In the genomic region with DNA sequence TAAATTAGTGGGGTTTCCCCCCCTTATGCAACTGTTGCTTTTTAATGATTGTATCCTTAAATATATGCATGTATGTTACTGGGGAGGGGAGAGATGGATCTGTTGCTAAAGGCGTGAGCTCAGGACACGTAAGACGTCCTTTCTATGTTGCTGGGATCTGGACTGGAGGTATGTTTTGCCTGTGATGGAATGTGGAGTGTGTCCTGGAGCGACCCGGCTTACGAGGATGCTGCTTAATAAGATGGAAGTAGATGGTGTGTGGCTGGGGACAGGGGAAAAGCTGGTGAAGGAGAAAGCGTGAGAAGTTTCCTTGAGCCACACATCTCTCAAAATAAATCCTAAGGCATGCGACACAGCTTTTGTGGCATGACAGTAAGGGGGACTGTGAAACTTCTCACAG, we compare ENCODE assay signal across 15 mouse cellular contexts.
A peak's percentile ranks its signal among the peaks of the same experiment; 100 is the strongest.
DNase-seq lines count a peak whose midpoint lies in the region; ATAC-seq and TF ChIP-seq lines count a peak whose summit lies in the region.
"Had no signal": no experiment of that assay in that cellular context is flagged by ENCODE, and none has a peak within 500 bp of the region (broad histone marks: within the 10 kb centered on the region; RNA-seq: fewer than 3 reads in every experiment).

No protein-coding gene starts in this region.

- H3K27ac ChIP-seq in heart, embryonic 11.5 days (ENCODE audit: low read depth, low read length): peak overlapping the region; percentile 88
- no peak overlapping the region for H3K27ac ChIP-seq in embryonic facial prominence, embryonic 14.5 days (replicated peaks; ENCODE audit: low read depth, low read length)
- H3K27ac ChIP-seq in limb, embryonic 14.5 days (replicated peaks; ENCODE audit: low read depth, low read length): no peak overlapping the region
- no peak overlapping the region for H3K27ac ChIP-seq in midbrain, embryonic 11.5 days (ENCODE audit: low read depth, low read length)
- H3K27ac ChIP-seq: hindbrain, postnatal 0 days had no signal

- peak overlapping the region; percentile 70 for H3K4me2 ChIP-seq in heart, embryonic 11.5 days
- no peak overlapping the region for H3K4me2 ChIP-seq in embryonic facial prominence, embryonic 14.5 days (ENCODE audit: low read depth, low read length)
- 0 out of 2 replicates have a peak overlapping the region, but pooled peaks have one; percentile 5 for H3K4me2 ChIP-seq in limb, embryonic 14.5 days (replicated peaks; ENCODE audit: low read depth, low read length, severe bottlenecking)
- no peak overlapping the region for H3K4me2 ChIP-seq in midbrain, embryonic 11.5 days

- 19% methylated on average over 8 of the region's 8 CpGs for WGBS in heart, embryonic 11.5 days (ENCODE audit: insufficient replicate concordance)
- WGBS in embryonic facial prominence, embryonic 14.5 days: 54% methylated on average over 8 of the region's 8 CpGs
- WGBS in limb, embryonic 14.5 days: 57% methylated on average over 8 of the region's 8 CpGs
- WGBS in midbrain, embryonic 11.5 days: 79% methylated on average over 8 of the region's 8 CpGs

- no peak for TF ChIP-seq CTCF in C2C12 (IDR thresholded peaks at IDR 0.05; ENCODE audit: control insufficient read depth, insufficient read depth, insufficient read length)

- H3K27me3 ChIP-seq in heart, embryonic 11.5 days (ENCODE audit: control insufficient read depth, insufficient read depth, low read length): no peaks in the 10 kb centered on the region
- H3K27me3 ChIP-seq in C2C12 (ENCODE audit: control insufficient read depth, insufficient read depth, insufficient read length): no peaks in the 10 kb centered on the region
- H3K27me3 ChIP-seq in embryonic facial prominence, embryonic 14.5 days (replicated peaks; ENCODE audit: control insufficient read depth, insufficient read depth, low read length): no peaks in the 10 kb centered on the region
- H3K27me3 ChIP-seq in limb, embryonic 14.5 days (ENCODE audit: control insufficient read depth, insufficient read depth, low read length): no peaks in the 10 kb centered on the region
- no peaks in the 10 kb centered on the region for H3K27me3 ChIP-seq in midbrain, embryonic 11.5 days (ENCODE audit: control insufficient read depth, insufficient read depth, low read length)
- H3K27me3 ChIP-seq: CH12.LX had no signal

- H3K79me2 ChIP-seq in C2C12 (ENCODE audit: control insufficient read depth, insufficient read depth): peaks cover 10% of the 10 kb centered on the region

- H3K9ac ChIP-seq in heart, embryonic 11.5 days (ENCODE audit: low read depth, low read length): peak overlapping the region; percentile 68
- H3K9ac ChIP-seq in embryonic facial prominence, embryonic 14.5 days (ENCODE audit: low read depth, low read length): no peak overlapping the region
- H3K9ac ChIP-seq in limb, embryonic 14.5 days (ENCODE audit: low read depth, low read length, severe bottlenecking): no peak overlapping the region
- H3K9ac ChIP-seq in midbrain, embryonic 11.5 days (ENCODE audit: low read length): no peak overlapping the region

- H3K4me3 ChIP-seq in heart, embryonic 11.5 days (ENCODE audit: low read depth, low read length): peak overlapping the region; percentile 52
- peak overlapping the region; percentile 8 for H3K4me3 ChIP-seq in C2C12 (ENCODE audit: insufficient read depth, poor library complexity, severe bottlenecking)
- H3K4me3 ChIP-seq in embryonic facial prominence, embryonic 14.5 days (ENCODE audit: low read depth, low read length): no peak overlapping the region
- H3K4me3 ChIP-seq in limb, embryonic 14.5 days (replicated peaks; ENCODE audit: low read length): no peak overlapping the region
- no peak overlapping the region for H3K4me3 ChIP-seq in midbrain, embryonic 11.5 days (ENCODE audit: low read depth, low read length)

- H3K4me1 ChIP-seq in heart, embryonic 11.5 days (ENCODE audit: control insufficient read depth, insufficient read depth, low read length): peaks cover 14% of the 10 kb centered on the region
- H3K4me1 ChIP-seq in embryonic facial prominence, embryonic 14.5 days (ENCODE audit: control insufficient read depth, insufficient read depth, low read length): peaks cover 17% of the 10 kb centered on the region
- peaks cover 15% of the 10 kb centered on the region; the same call in 1 of the 2 replicates for H3K4me1 ChIP-seq in limb, embryonic 14.5 days (ENCODE audit: control insufficient read depth, insufficient read depth, low read length)
- no peaks in the 10 kb centered on the region; the same call in 1 of the 2 replicates for H3K4me1 ChIP-seq in midbrain, embryonic 11.5 days (ENCODE audit: control insufficient read depth, insufficient read depth, low read length)

- TF ChIP-seq POLR2A in limb, embryonic 14.5 days (IDR thresholded peaks at IDR 0.05; ENCODE audit: borderline replicate concordance, extremely low read depth, insufficient read depth, insufficient read length): no peak

- no peaks in the 10 kb centered on the region for H3K36me3 ChIP-seq in heart, embryonic 11.5 days (ENCODE audit: control insufficient read depth, insufficient read depth, low read length)
- H3K36me3 ChIP-seq in C2C12 (ENCODE audit: control insufficient read depth, insufficient read depth): no peaks in the 10 kb centered on the region
- H3K36me3 ChIP-seq in embryonic facial prominence, embryonic 14.5 days (ENCODE audit: control insufficient read depth, insufficient read depth, low read length): no peaks in the 10 kb centered on the region
- no peaks in the 10 kb centered on the region for H3K36me3 ChIP-seq in limb, embryonic 14.5 days (ENCODE audit: control insufficient read depth, insufficient read depth, low read length)
- no peaks in the 10 kb centered on the region for H3K36me3 ChIP-seq in midbrain, embryonic 11.5 days (ENCODE audit: control insufficient read depth, insufficient read depth, low read length)

- no peak for DNase-seq in heart, adult 8-10 months (ENCODE audit: low spot score)
- no peak for DNase-seq in embryonic facial prominence, embryonic 14.5 days (ENCODE audit: low spot score)
- DNase-seq in limb, embryonic 14.5 days (ENCODE audit: low spot score): no peak
- DNase-seq in midbrain, embryonic 11.5 days (ENCODE audit: low spot score, missing footprints): no peak
- DNase-seq in T-cell, adult 2 months (ENCODE audit: low spot score): no peak
- no peak for DNase-seq in testis, postnatal 10 days (ENCODE audit: low spot score)
- DNase-seq: adrenal gland, postnatal 36 days; cerebellum, adult 11 months; lung, postnatal 36 days; right cerebral cortex, postnatal 25 days had no signal

- ATAC-seq in heart, embryonic 11.5 days (replicated peaks; ENCODE audit: insufficient number of reproducible peaks, low FRiP score, low TSS enrichment): peak; percentile 55; the same call in 1 of the 2 replicates
- ATAC-seq in embryonic facial prominence, embryonic 14.5 days (ENCODE audit: low read depth): 0 out of 2 replicates have a peak, but pooled peaks have one; percentile 7
- no peak for ATAC-seq in limb, embryonic 14.5 days (ENCODE audit: low FRiP score, low read depth)
- no peak for ATAC-seq in midbrain, embryonic 11.5 days (ENCODE audit: low FRiP score)
- ATAC-seq: hindbrain, postnatal 0 days; midbrain, embryonic 16.5 days had no signal

- peaks cover 3% of the 10 kb centered on the region for H3K79me3 ChIP-seq in C2C12 (ENCODE audit: low read depth)

- H3K9me3 ChIP-seq in heart, embryonic 11.5 days (replicated peaks; ENCODE audit: control insufficient read depth, low read length): no peaks in the 10 kb centered on the region
- no peaks in the 10 kb centered on the region for H3K9me3 ChIP-seq in embryonic facial prominence, embryonic 14.5 days (ENCODE audit: control insufficient read depth, low read length)
- no peaks in the 10 kb centered on the region for H3K9me3 ChIP-seq in limb, embryonic 14.5 days (ENCODE audit: control insufficient read depth, low read length)
- no peaks in the 10 kb centered on the region for H3K9me3 ChIP-seq in midbrain, embryonic 11.5 days (ENCODE audit: control insufficient read depth, low read length)

- peak overlapping the region; percentile 31 for H3ac ChIP-seq in C2C12 (ENCODE audit: control insufficient read depth, insufficient read length, low read depth)

TF ChIP-seq in C2C12, 6 proteins besides CTCF, POLR2A, EP300 and RAD21:
- TF ChIP-seq USF1 (IDR thresholded peaks at IDR 0.05; ENCODE audit: low read depth): no peak
- TF ChIP-seq MYOG (IDR thresholded peaks at IDR 0.05; ENCODE audit: control insufficient read depth, extremely low read depth, insufficient read length): no peak
- TF ChIP-seq FOSL1 (IDR thresholded peaks at IDR 0.05; ENCODE audit: insufficient read depth, low read length, poor library complexity, severe bottlenecking): no peak
- TF ChIP-seq CEBPB (IDR thresholded peaks at IDR 0.05; ENCODE audit: low read depth): no peak
- no peak for TF ChIP-seq MAX (IDR thresholded peaks at IDR 0.05)
- no peak for TF ChIP-seq MYOD1 (IDR thresholded peaks at IDR 0.05; ENCODE audit: control insufficient read depth, insufficient read length, low read depth)

Comparison
In these comparisons a context has a peak if more than half of its experiments do, and no peak if none do; other contexts are left out.
1. ATAC-seq: peak in heart, embryonic 11.5 days (single experiment) and embryonic facial prominence, embryonic 14.5 days (single experiment); none in limb, embryonic 14.5 days (single experiment) and midbrain, embryonic 11.5 days (single experiment).
2. H3K4me2 ChIP-seq: peak in heart, embryonic 11.5 days (single experiment) and limb, embryonic 14.5 days (single experiment); none in embryonic facial prominence, embryonic 14.5 days (single experiment) and midbrain, embryonic 11.5 days (single experiment).
3. H3K4me3 ChIP-seq: peak in heart, embryonic 11.5 days (single experiment) and C2C12 (single experiment); none in embryonic facial prominence, embryonic 14.5 days (single experiment), limb, embryonic 14.5 days (single experiment) and midbrain, embryonic 11.5 days (single experiment).